Mouse (Mus musculus) heart, postnatal 14 days (tissue): ENCODE data around the gene Yipf2. TPM values are rescaled to one million over a fixed set of nuclear protein-coding genes. Genes with fewer than 3 reads are reported as not detected.
"Not testable (repeated sequence)": the region's sequence is repeated elsewhere in the genome, so short reads cannot be mapped to it uniquely, and the experiment has no call there.

ENCODE experiments used
- DNase-seq, 2 experiments: peaks; one replicate each; pipeline ENCODE4 v3.0.0; 2021 to 2022
- intact Hi-C: fragments of 180-260 bp; cut with DNase I; formaldehyde crosslinking; loops from one replicate; pipeline ENCODE4 v1.15.1; 2025
- total RNA-seq, 2 experiments: library from RNA; stranded (reverse); gene quantifications; 2 replicates each; pipeline ENCODE4 v1.2.3; 2021

The Yipf2 gene
- total RNA-seq, 2 experiments from 2014 or later = 6.6 to 7.0 TPM

DNA sequence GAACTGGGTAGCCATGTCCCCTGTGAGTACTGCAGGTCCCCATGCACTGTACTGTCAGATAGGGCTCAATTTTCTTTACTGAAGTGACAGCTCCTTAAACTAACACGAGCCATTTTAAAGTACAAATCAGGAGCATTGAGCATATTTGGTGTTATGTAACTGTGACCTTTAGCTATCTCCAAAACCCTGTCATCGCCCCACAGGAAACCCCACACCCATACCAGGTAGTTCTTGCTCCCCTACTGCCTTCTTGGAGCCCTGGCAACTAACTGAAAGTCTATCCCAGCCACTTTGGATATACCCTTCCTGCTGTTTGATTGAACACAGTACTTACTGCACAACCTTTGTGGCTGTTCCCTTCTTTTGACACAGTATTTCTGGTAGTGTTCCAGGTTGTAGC is 25.6 kb downstream of the Yipf2 start:
- intact Hi-C loops = no loop called here
- DNase-seq = no peak

DNA sequence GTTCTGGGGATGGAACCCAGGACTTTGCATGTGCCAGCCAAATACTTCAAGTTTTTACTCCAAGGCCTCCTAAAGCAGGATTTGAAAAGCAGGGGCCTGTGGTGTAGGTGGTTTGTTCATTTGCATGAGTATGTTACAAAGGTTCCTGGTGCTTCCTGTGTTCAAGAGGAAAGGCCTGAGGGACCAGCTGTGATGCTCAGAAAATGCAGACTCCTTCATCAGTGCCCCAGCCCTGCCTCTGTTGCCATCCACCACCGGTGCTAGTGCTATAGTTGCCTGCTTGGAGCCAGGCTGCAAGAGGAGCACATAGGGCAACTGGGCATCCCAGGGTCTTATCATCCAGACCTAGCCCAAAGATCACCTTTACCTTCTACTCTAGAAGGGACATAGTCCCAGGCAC is 26.1 kb downstream of the Yipf2 start:
- DNase-seq = no peak
- intact Hi-C loops = no loop called here

DNA sequence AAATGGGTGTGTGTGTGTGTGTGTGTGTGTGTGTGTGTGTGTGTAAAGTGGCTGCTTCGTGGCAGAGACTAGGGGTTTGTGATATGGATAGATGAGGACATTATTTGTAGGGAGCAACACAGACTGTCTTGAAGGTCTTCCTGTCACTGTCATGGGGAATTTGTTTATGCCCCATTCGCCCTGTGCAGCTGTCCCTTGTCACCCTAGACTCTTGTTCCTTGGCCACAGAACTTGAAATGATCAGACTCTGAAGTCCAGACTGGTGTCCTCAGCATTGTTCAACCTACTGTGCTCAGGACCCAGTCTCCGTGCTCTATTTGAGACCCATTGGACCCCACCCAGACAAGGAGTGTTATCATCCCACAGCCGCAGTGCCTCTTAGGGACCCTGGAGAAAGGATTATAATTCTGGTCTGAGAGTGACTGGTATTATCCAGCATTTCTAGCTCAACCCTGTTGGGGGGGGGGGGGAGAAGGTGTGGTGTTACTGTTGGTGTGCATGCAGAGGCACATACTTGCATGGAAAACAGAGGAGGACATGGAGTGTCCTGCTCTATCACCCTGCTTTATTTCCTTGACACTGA is 27.5 kb downstream of the Yipf2 start:
- no peak for DNase-seq
- intact Hi-C loops = no loop called here

DNA sequence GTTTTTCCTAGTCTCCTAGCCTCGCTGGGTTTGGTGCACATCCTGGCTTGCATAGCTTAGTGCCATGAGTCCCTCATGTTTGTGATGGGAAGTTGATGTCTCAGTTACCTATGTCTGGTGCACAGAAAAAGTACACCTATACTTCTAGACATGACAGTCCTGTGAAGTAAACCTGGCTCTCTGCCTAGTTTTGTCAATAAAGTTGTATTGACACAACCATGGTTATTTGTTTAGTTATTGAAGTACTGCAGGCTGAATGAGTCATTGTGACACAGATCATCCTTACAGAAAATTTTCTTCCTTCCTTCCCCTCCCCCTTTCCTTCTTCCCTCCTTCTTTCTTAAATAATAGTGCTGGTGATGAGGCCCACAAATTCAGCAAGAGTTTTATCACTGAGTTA is 28.2 kb downstream of the Yipf2 start:
- no peak for DNase-seq
- intact Hi-C loops = no loop called here

DNA sequence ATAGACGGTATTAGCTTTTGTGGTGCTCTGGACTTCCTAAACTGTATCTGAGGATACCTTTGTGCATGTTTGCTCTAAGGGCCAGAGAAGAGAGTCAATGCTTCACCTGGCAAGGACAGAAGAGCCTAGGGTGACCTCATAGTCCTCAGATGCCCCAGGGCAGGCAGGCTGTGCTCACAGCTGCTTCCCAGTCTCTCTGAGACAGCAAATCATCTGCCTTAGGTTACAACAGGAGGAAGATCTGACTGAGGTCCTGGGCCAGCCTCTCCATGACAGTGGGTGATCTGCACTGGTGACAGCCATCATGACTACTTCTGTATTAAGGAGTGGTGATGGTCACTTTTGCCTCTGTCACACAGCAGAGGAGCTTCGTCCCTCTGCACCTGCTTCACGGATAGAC is 33.5 kb downstream of the Yipf2 start:
- DNase-seq = no peak
- intact Hi-C loops = no loop called here

DNA sequence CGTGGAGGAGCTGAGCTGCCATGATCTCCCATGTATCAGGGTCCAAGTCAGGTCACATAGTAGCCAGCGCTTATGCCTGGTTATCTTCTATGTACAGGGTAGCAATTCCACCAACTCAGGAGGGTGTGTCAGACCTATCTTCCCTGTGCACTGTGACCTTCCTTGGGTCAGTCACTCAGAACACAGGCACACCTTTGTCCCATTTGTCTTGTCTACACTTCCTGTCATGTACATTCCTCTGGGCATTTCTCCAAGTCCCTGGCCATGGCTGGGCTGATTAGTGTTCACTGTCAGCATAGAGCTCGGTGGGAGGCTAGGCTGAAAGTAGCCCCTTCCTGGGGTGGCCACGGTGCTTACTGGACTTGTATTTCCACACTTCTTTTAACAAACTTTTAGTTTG is 34.3 kb downstream of the Yipf2 start:
- DNase-seq = peak; percentile 19 to 34
- intact Hi-C loops = no loop called here

DNA sequence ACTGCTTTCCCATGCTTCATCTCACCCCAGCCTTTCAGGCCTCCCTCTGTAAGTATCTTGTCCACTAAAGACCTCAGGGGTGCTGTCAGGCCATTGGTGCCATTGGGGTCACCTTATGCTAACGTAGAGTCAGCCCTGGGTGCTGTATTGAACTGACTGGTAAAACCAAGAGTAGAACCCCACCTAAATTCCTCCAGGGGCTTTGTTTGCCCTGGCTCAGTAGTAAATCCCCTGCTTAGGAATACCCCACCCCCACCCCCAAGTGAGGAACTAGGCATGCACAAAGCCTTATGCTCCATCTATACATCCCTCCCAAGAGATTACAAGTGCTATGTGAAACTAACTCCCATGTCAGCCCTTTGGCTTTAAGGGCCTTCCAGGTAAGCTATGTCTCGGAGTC is 35.1 kb downstream of the Yipf2 start:
- no peak for DNase-seq
- intact Hi-C loops = no loop called here

DNA sequence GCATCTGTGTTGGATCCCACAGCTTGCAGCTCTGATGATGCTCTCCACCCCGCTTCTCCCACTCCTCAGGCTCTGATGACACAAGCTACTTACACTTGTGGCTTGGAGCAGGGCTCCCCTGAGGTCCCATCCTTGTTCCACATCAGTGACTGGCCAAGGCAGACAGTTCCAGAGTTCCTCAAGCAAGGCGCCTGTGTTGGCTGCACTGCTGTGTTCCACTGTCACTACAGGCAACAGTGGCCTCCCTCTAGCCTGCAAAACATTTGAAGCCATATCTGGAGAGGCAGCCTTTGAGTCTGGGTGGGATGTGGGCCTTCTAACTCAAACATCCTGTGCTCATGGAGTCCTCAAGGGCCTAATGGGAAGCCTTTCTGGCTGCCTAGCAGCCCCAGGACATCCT is 35.6 kb downstream of the Yipf2 start:
- DNase-seq = no peak
- intact Hi-C loops = no loop called here

DNA sequence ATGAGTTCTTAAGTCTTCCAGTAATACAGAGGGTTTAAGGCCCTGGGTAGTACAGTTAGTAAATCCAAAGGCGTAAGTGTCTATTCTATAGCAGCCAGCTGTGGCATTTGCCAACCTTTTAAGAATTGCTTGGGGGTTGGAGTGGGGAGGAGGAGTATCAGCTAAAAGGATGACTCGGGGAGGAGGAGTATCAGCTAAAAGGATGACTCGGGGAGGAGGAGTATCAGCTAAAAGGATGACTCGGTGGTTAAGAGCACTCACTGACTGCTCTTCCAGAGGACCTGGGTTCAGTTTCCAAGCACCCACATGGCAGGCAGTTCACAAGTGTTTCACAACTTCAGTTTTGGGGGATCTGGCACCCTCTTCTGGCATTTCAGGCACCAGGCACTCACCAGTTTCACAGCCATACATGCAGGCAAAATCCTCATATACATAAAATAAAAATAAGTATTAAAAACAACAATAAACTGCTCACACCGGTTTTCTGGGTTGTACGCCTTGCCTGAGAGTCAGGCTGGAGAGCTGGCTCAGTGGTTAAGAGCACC is 37.4 kb downstream of the Yipf2 start:
- intact Hi-C loops = no loop called here
- no peak for DNase-seq

DNA sequence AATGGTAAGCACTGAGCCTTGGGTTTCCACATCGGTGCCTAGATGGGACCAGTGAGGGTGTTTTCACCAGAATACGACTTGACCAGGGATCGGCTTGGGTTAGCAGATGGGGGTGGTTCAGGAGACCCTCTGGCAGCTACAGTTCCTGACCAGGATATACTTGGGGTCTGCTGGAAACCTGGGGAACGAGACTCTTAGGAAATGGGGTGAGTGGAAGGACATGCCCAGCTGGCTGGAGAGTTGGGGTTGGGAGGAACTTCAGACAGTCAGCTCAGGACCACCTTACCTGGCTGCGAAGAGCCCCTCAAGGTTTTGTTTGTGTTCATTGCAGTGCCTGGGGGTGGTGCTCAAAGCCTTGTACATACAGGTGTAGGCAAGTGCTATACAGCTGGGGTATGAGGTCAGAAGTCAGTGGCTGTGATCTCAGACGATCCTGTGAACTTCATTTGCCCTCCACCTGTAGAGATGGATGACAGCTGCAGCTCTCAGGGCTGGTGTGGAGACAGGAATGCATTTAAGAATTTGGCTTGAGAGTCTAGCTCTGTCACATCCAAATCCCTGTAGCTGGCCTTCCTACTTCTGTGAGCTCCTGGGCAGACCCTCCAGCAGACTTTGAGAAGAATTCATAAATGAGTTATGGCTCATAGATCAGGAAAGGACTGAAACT is 38.9 kb downstream of the Yipf2 start:
- no peak for DNase-seq
- intact Hi-C loops = no loop called here

DNA sequence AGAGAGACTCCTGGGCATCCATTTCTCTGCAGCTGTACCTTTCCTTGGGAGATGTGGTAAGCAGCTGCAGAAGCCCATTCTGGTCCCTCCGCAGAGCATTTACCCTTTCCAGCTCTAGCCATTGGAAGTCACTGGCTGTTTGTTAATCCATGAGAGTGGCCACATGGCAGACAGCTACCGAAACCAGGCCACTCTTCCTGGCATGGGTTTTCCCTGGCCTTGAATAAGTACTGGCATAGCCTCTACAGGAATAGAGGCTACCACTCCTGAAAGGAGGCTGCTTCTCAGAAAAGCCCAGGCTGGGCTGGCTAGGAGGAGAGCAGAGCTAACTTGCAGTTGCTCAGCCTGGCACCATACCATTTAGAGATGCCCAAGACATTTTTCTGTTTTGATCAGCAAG is 41.6 kb downstream of the Yipf2 start:
- intact Hi-C loops = no loop called here
- no peak for DNase-seq

DNA sequence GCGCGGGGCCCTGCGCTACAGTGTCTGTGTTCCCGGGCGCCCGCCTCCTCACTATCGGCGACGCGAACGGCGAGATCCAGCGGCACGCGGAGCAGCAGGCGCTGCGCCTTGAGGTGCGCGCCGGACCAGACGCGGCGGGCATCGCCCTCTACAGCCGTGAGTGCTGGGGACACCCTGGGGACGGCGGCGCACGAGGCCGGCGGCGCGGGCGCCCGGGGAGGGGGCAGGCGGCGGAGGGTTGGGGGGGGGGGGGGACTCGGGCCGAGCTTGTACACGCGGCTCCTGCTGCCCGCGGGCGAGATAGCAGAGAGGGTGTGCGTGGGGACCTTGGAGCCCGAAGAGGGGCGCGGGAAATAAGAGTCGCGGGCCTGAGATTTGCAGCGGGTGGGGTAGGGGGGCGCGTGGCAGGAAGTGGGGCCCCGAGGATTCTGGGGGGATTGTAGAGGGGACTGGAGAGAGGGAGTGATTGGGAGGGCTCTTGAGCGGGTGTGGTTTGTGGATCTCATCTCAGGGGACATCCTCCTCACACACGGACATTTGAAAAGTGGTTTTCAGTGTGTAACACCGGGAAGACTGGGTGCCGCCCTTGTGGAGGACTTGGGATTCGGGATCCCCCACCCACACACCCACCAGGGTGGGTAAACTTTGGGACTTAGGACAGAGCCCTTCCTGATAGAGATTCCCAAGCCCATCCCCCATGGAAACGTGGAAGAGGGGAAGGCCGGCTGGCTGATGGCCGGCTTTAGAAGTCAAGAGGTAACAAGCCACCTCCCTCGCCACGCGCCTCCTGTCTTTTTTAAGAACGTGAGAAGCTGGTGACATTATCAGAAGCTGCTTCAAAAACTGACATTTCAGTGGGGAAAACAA is 45.3 kb downstream of the Yipf2 start:
- intact Hi-C loops = loop anchor here (5.0 kb wide), 1 partner anchor 45 kb away; the partner anchor contains the start of genes Timm29 and Yipf2
- DNase-seq = peak; percentile 32 to 71

DNA sequence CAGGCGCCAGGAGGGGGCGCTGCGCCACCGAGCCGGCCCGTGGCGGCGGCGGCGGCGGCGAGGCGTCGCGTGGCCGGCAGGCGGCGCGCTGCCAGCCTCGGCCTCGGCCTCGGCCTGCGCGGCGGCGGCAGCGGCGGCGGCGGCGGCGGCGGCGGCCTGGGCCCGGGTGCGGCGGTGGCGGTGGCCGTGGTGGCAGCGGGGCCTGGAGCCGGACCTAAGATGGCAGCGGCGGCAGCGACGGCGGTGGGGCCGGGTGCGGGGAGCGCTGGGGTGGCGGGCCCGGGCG is 45.9 kb downstream of the Yipf2 start, which contains the start of gene Carm1:
Gene Carm1, plus strand, starts transcription at position 106 of the 286 bp plus-strand sequence.
- intact Hi-C loops = loop anchor here (5.0 kb wide), 1 partner anchor 46 kb away; the partner anchor contains the start of genes Timm29 and Yipf2
- DNase-seq = no peak

DNA sequence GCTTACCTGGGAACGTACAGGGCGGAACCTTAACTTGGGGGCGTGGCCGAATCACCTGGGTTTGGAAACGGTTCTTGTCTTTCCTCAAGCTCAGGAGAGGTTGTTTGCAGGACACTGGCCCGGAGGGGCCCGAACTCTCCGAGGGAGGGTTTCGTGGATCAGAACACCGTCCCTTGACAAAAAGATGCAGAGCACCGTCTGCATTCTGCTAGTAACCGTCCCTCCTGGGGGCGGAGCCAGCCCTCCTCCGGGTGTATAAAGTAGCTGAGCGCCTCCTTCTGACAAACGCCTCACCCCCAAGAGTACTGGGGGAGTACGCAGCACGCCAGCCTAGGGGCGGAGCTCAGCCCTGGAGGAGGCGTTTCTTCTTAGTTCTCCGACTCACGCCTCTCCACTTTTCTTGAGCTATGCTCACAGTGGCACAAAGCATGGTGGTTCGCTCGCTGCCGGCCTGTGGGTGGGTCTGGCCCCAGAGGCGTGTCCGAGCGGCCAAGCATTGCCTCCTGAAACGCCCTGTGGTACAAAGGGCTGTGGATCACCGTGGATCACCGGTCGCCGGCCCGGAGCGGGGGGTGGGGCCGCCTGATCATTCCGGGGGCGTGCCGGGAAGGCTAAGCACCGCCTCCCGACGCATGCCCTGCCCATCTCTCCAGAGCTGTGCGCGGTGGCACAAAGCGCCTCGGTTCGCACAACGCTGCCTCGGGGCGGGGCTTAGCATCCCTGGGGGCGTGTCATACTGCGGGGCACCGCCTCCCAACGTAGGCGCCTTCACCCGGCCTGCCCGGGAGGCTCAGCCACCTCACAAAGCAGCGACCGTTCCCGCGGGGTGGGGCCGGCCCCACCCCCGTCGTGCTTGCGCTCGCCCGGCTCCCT is 46.5 kb downstream of the Yipf2 start:
- intact Hi-C loops = loop anchor here (2.0 to 5.0 kb wide), 2 partner anchors 29 to 46 kb away; partner anchors contain the start of genes Timm29 and Yipf2
- DNase-seq = peak; percentile 99 to 100

DNA sequence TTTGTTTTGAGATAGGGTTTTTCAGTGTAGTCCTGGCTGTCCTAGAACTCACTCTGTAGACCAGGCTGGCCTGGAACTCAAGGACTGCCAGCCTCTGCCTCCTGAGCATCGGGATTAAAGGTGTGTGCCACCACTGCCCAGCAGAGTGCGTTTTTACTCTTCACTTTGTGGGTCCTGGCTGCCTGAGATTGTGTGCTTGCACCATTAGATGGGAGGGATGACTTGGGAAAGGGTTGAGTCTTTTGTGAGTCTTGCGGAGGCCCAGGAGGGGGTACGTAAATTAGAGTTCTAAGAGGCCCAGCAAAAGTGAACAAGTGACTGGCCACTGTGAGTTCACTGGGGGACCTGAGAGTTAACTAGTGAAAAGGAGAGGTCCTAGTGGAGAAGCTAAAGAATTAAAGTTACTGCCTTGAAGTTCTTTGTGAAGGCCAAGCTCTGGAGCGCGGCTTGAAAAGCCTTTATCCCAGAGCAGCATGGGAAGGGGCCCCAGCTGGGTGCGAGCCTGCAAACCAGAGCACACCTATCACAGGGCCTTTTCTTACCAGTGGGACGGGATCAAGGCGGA is 47.2 kb downstream of the Yipf2 start:
- intact Hi-C loops = loop anchor here (2.0 to 5.0 kb wide), 2 partner anchors 29 to 47 kb away; partner anchors contain the start of genes Timm29 and Yipf2
- no peak for DNase-seq

DNA sequence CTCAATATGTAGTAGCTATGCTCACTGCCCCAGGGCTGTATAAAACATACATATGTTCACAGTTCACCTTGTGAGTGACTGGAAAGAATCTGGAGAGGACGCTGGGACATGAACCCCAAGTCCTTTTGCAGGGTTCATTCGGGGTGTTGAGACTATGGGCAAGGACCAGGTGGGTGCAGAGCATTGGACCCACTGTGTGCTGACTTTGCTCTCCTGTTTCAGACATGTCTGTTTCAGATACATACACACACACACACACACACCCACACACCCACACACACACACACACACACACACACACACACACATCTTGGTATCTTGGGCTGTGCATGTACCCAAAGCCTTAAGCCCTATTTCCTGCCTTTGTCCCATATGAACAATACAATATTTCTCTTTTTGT is 50.6 kb downstream of the Yipf2 start:
- DNase-seq, intact Hi-C loops: not testable (repeated sequence)

DNA sequence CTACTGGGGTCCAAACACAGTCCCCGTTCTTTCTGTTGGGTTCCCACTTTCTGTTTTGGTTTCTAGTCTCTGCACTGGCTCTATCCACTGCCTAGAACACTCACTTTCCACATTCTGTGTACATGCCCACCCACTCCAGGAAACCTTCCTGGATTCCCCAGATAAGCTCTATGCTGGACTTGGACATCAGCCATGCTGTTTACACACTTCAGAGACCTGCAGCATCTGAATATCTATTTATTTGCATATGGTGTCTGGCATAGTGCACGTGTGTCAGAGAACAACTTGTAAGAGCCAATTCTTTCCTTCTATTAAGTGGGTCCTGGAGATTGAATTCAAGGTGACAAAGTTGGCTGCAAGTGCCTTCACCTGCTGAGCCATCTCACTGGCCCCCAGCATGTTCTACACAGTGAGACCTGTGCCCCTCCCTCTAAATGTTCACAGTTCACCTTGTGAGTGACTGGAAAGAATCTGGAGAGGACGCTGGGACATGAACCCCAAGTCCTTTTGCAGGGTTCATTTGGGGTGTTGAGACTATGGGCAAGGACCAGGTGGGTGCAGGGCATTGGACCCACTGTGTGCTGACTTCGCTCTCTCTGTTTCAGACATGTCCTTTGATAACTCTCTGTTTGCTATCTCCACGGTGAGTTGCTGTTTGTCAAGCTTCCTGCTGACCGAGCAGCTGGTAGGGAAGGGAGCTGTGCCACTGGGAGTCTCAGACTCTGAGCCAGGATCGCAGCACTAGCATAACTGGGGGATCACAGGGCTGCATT is 52.5 kb downstream of the Yipf2 start:
- intact Hi-C loops = no loop called here
- DNase-seq = no peak
